Mouse (Mus musculus) cortical plate, adult 2 months (tissue): ENCODE data around the gene Ap5z1. TPM values are rescaled to one million over a fixed set of nuclear protein-coding genes. Genes with fewer than 3 reads are reported as not detected.

Experiments used
- H3K27ac ChIP-seq: fragments of 200-500 bp; 2 replicates; pipeline ENCODE4 v1.5.1; 2012; ENCODE audit warnings: low read length, control low read depth, inconsistent platforms; ENCODE audit not compliant: insufficient read depth
- H3K4me1 ChIP-seq: fragments of 200-500 bp; 2 replicates; pipeline ENCODE4 v1.6.1; 2011; ENCODE audit warnings: low read length; ENCODE audit not compliant: control insufficient read depth, insufficient read depth
- H3K4me3 ChIP-seq: fragments of 200-500 bp; 2 replicates; pipeline ENCODE4 v1.5.1; 2011; ENCODE audit warnings: mild to moderate bottlenecking, low read length, control low read depth; ENCODE audit not compliant: insufficient read depth
- CTCF ChIP-seq: fragments of 200-500 bp; IDR thresholded peaks from 2 replicates; pipeline ENCODE4 v1.5.1; 2011; ENCODE audit warnings: mild to moderate bottlenecking, control low read depth, low read length; ENCODE audit not compliant: insufficient read depth; ENCODE audit errors: extremely low read depth
- POLR2A ChIP-seq: fragments of 200-500 bp; IDR thresholded peaks from 2 replicates; pipeline ENCODE4 v1.6.1; 2011; ENCODE audit warnings: mild to moderate bottlenecking, low read length, control low read depth; ENCODE audit not compliant: insufficient read depth; ENCODE audit errors: extremely low read depth
- polyA plus RNA-seq: library from polyadenylated mRNA; depleted of rRNA; stranded (reverse); fragments of >200 nt; gene quantifications from 2 replicates; pipeline ENCODE4 v1.2.3, GENCODE M21; 2012

Ap5z1 gene
- polyA plus RNA-seq, 1 experiment = 32.5 TPM

DNA sequence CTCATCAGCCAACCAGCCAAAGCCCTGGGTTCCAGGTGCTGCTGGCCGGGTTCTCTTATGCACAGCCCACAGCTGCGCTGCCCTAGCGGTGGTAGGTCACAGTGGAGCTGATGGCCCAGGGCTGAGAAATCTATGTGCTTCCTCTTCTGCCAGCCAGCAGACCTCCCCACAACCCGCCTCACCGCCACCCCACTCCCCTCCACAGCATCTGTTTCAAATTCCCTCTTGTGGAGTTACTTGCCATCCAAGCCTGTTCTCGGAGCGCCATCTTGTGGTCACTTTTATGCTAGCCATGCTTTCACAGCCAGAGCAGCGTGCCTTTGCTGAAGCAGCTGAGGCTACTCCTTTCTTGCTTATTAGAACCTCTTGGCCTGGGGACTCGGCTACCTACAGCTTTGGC lies 15.7 kb upstream of the Ap5z1 start:
- no peak for TF ChIP-seq POLR2A
- peak; percentile 96 for TF ChIP-seq CTCF
- Histone ChIP-seq H3K4me3 (no peak overlapping the region), H3K27ac (no peak overlapping the region), H3K4me1 (no peaks in the 10 kb centered on the region)

DNA sequence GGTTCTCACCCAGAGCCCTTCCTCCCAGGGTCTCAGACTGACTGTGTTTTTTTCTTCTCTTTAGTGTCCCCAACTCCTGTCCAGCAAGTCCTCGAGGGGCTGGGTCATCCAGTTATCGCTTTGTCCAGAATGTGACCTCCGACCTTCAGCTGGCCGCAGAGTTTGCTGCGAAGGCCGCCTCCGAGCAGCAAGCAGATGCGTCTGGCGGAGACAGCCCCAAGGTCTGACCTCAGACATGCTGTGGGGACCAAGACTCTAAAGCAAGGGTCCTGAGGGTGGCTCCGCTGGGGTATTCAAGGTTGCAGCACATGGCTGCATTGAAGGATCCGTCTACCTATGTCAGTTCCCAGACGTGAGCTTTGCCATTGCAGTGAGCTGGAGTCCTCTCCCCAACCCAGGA lies 15.1 kb upstream of the Ap5z1 start:
- H3K27ac ChIP-seq = no peak overlapping the region
- TF ChIP-seq CTCF (no peak), POLR2A (no peak)
- H3K4me3 ChIP-seq = no peak overlapping the region
- no peaks in the 10 kb centered on the region for H3K4me1 ChIP-seq

DNA sequence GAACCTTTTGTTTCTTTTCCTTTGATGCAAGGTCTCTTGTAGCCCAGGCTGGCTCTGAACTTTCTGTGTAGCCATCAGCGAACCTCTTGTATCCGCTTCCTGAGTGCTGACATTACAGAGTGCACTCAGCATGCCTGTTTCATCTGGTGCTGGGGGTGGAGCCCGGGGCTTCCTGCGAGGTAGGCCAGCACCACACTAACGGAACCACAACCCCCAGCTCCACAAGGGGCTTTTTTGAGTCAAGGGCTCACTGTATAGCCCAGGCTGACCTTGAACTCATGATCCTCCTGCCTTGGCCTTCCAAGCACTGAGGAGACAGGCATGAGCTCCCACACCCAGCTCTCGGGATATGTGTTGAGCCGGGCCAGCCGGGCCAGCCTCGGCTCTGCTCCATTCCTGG lies 12.9 kb upstream of the Ap5z1 start:
- TF ChIP-seq POLR2A (no peak), CTCF (no peak)
- H3K4me3 ChIP-seq = no peak overlapping the region
- H3K4me1 ChIP-seq = no peaks in the 10 kb centered on the region
- no peak overlapping the region for H3K27ac ChIP-seq

DNA sequence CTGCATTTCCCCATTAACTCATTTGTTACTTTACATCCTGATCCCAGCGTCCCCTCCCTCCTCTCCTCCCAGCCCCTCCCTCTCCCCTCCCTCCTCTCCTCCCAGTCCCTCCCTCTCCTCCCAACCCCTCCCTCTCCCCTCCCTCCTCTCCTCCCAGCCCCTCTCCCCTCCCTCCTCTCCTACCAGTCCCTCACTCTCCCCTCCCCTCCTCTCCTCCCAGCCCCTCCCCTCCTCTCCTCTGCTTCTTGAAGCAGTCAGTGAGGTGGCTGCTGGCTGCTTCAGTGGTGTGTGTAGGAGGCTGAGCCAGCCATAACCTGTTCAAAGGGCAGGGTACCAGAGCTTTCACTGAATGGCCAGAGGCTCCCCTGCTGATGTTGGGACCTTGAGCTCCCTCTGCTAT lies 12.0 kb upstream of the Ap5z1 start:
- H3K4me3 ChIP-seq = no peak overlapping the region
- H3K4me1 ChIP-seq = no peaks in the 10 kb centered on the region
- no peak overlapping the region for H3K27ac ChIP-seq
- TF ChIP-seq CTCF (no peak), POLR2A (no peak)

DNA sequence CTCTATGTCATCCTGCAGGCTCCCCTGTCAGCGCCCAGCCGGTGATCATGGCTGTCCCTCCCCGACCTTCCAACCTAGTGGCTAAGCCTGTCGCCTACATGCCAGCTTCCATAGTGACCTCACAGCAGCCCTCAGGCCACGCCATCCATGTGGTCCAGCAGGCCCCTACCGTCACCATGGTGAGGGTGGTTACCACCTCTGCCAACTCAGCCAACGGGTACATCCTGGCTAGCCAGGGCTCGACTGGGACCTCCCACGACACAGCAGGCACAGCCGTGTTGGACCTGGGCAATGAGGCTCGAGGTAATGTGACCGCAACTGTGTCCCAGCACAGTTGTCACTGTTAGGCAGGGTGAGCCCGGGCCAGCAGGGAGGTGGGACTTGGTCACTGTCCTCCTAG lies 10.0 kb upstream of the Ap5z1 start:
- peaks cover 2% of the 10 kb centered on the region; the same call in 1 of the 2 replicates for H3K4me1 ChIP-seq
- TF ChIP-seq CTCF (no peak), POLR2A (no peak)
- H3K27ac ChIP-seq = no peak overlapping the region
- H3K4me3 ChIP-seq = no peak overlapping the region

DNA sequence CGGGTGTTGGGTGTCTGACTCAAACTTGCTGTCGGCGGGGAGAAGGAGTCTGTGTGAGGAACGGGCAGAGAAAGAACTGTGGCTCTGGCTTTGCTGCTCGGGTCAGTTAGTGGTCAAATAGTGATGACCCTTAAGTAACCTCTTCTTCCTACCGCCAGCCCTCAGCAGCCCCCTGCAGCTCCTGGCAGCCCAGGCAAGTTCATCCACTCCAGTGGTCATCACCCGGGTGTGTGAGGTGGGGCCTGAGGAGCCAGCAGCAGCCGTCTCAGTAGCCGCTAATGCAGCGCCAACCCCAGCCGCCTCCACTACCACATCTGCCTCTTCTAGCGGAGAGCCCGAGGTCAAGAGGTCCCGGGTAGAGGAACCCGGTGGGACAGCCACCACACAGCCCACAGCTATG lies 7.4 kb upstream of the Ap5z1 start:
- peaks cover 2% of the 10 kb centered on the region; the same call in 1 of the 2 replicates for H3K4me1 ChIP-seq
- no peak for TF ChIP-seq POLR2A
- TF ChIP-seq CTCF = no peak
- no peak overlapping the region for H3K4me3 ChIP-seq
- no peak overlapping the region for H3K27ac ChIP-seq

DNA sequence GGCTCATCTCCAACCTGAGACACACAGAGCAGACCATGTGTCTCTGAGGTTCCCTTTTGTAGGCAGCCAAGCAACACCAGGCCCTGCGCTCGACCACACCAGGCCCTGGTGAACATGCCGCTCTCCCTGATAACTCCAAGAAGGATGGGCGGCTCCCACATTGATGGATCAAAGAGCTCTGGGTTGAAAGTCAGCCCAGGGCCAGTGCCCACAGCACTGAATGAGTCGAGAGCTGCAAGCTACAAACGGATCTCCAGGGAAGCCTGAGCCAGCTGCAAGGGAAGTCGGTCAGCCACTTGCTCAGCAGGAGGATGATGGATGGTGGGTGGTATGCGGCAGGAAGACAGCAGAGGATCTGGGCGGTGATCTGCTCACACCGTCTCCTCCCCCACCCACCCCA lies 6.4 kb upstream of the Ap5z1 start:
- Histone ChIP-seq H3K27ac (no peak overlapping the region), H3K4me1 (peaks cover 2% of the 10 kb centered on the region; the same call in 1 of the 2 replicates), H3K4me3 (no peak overlapping the region)
- no peak for TF ChIP-seq POLR2A
- no peak for TF ChIP-seq CTCF

DNA sequence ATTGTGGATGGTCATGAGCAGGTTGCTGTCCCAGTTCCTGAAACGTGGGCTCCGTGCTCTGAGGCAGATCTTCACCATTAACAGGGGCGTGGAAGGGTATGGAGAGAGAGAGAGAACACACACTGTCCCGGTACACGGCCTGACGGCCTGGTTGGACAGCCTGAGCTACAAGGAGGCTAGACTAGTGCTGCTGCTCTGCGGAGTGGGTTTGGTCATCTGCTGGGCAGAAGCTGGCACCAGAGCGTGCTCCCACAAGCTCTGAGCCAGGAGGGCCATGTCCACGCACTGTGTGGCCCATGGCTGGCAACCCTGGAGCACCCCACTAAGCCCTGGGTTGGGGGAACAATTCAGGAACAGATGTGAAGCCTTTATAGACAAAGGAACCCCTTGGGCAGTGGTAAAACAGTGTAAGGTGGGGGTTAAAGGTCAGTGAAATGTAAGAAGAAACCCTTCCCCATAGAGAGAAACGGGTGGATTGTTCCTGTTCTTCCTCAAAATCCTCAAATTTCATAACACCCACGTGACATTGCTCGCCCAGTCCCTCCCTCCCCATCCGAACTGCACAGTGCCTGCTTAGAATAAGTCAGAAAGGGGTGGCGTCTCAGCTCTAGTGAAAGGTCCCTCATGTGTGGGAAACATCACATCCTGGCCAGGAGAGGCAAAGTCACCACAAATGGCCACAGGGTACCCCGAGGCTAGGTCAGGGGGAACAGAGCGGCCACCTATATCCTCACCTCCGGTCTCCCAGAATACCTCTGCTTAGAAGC lies 4.8 kb upstream of the Ap5z1 start:
- Histone ChIP-seq H3K4me1 (peaks cover 2% of the 10 kb centered on the region; the same call in 1 of the 2 replicates), H3K4me3 (no peak overlapping the region), H3K27ac (no peak overlapping the region)
- TF ChIP-seq CTCF (no peak), POLR2A (no peak)

DNA sequence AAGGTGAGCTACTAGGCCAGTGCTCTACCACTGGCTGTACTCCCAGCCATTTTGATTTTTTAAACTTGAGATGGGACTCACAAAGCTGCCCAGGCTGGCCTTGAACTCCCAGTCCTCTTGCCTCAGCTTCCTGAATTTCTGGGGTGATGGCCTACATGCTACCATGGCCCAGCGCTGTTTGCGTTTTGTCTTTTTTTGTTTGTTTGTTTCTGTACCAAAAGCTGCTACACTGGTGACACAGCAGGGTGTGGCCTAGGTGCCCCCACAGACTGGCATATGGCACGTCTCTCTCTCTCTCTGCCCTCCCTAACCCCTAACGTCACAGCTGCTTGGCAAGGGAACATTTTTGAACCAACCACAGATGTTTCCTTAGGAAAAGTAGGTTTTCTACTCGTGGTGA lies 3.9 kb upstream of the Ap5z1 start:
- peaks cover 2% of the 10 kb centered on the region; the same call in 1 of the 2 replicates for H3K4me1 ChIP-seq
- H3K27ac ChIP-seq = no peak overlapping the region
- TF ChIP-seq POLR2A (no peak), CTCF (no peak)
- H3K4me3 ChIP-seq = no peak overlapping the region

DNA sequence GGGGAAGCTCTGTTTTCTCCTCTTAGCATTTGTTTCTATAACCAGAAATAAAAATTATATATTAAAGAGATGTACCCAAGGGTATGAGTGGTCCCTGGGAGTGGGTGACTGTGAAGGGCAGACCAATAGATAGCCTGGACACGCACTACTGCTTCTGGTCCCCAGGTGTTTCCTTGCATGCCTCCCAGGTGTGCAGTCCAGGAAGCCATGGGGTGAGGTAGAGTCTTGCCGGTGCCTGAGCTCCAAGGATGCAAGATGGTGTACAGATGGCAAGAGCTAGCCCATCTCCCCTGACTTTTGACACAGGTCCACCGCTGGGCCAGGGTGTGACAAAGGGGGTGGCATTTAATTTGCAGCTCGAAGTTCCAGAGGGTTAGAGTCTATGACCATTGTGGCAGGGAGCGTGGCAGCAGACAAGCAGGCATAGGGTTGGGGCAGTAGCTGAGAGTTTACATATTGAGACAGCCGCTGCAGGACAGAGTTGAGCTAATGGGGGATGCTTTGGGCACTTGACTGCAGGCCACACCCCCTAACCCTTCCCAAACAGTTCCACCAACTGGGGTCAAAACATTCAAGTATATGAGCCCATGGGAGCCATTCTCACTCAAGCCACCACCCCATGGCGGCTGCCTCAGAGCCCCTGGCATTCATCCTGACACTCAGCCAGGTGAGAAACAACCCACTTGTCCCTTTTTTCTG lies 1.7 kb upstream of the Ap5z1 start:
- TF ChIP-seq POLR2A = no peak
- no peak for TF ChIP-seq CTCF
- Histone ChIP-seq H3K27ac (no peak overlapping the region), H3K4me1 (peaks cover 2% of the 10 kb centered on the region; the same call in 1 of the 2 replicates), H3K4me3 (no peak overlapping the region)

DNA sequence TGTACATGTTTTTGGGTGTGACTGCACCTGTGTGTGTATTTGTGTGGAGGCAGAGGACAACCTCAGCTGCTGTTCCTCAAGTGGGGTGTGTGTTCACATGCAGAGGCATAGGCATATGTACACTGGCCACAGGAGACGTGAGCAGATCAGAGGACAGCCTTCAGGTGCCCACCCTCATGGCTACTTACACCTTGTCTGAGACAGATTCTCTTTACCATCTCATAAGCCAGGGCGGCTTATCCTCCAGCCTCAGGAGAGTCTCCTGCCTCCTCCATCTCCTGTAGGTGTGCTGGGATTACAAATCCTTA lies 1.1 kb upstream of the Ap5z1 start:
- no peak overlapping the region for H3K4me3 ChIP-seq
- TF ChIP-seq POLR2A = no peak
- no peak for TF ChIP-seq CTCF
- no peak overlapping the region for H3K27ac ChIP-seq
- H3K4me1 ChIP-seq = peaks cover 2% of the 10 kb centered on the region; the same call in 1 of the 2 replicates
